Mouse (Mus musculus) liver, embryonic 13.5 days (tissue): Measurements from ENCODE around the gene Kdm2b. TPM values are rescaled to one million over a fixed set of nuclear protein-coding genes. Genes with fewer than 3 reads are reported as not detected.

Source experiments
- ATAC-seq: fragments of 200-750 bp; cut with Nextera tagmentation; 2 replicates; pipeline ENCODE4 v1.8.0; 2017; ENCODE audit warnings: low read depth, mild to moderate bottlenecking, moderate number of reproducible peaks, moderate library complexity
- DNase-seq: peaks from one replicate; pipeline ENCODE4 v3.0.0; 2022
- H3K27ac ChIP-seq: fragments of 300-500 bp; sonication (generic); 2 replicates; pipeline ENCODE4 v1.5.1; 2015; ENCODE audit warnings: moderate library complexity, mild to moderate bottlenecking, inconsistent platforms
- H3K27me3 ChIP-seq: fragments of 300-500 bp; sonication (generic); 2 replicates; pipeline ENCODE4 v1.6.1; 2015; ENCODE audit warnings: mild to moderate bottlenecking, inconsistent platforms
- H3K36me3 ChIP-seq: fragments of 300-500 bp; sonication (generic); 2 replicates; pipeline ENCODE4 v1.6.1; 2015; ENCODE audit warnings: mild to moderate bottlenecking, inconsistent platforms
- H3K4me1 ChIP-seq: fragments of 300-500 bp; sonication (generic); replicated peaks from 2 replicates; pipeline ENCODE4 v1.6.1; 2015; ENCODE audit warnings: inconsistent platforms
- H3K4me2 ChIP-seq: fragments of 300-500 bp; sonication (generic); 2 replicates; pipeline ENCODE4 v1.6.1; 2015; ENCODE audit warnings: inconsistent platforms, mild to moderate bottlenecking, moderate library complexity
- H3K4me3 ChIP-seq: fragments of 300-500 bp; sonication (generic); replicated peaks from 2 replicates; pipeline ENCODE4 v1.5.1; 2015; ENCODE audit warnings: mild to moderate bottlenecking, inconsistent platforms
- H3K9ac ChIP-seq: fragments of 300-500 bp; sonication (generic); 2 replicates; pipeline ENCODE4 v1.6.1; 2015; ENCODE audit warnings: mild to moderate bottlenecking, inconsistent platforms
- H3K9me3 ChIP-seq: fragments of 300-500 bp; sonication (generic); replicated peaks from 2 replicates; pipeline ENCODE4 v1.6.1; 2016; ENCODE audit warnings: inconsistent platforms
- WGBS: fragments of 180-500 bp; shearing (Covaris S2); methylation state at CpG from one replicate; pipeline ENCODE4 v1.1.7; 2015; ENCODE audit not compliant: insufficient replicate concordance; 5-methylcytosine and 5-hydroxymethylcytosine counted together
- polyA plus RNA-seq: library from polyadenylated mRNA; unstranded; fragments of >200 nt; fragmentation: Nextera tagmentation; extraction: Ambion mirVana; gene quantifications from 2 replicates; pipeline ENCODE4 v1.2.1, GENCODE M21; 2015

The Kdm2b gene
- polyA plus RNA-seq, 1 experiment from 2014 or later = 21.3 TPM

GRCm38 (mm10) chr5:122887926-122888611 is 101.6 kb downstream of the Kdm2b start:
- Histone ChIP-seq H3K36me3 (peaks cover 10% of the 10 kb centered on the region; the same call in 1 of the 2 replicates), H3K27me3 (no peaks in the 10 kb centered on the region), H3K9me3 (no peaks in the 10 kb centered on the region), H3K9ac (no peak overlapping the region), H3K4me1 (peaks cover 32% of the 10 kb centered on the region), H3K27ac (no peak overlapping the region), H3K4me2 (no peak overlapping the region), H3K4me3 (no peak overlapping the region)
- DNase-seq (no peak), ATAC-seq (no peak)
- WGBS = 71% methylated on average over 8 of the region's 8 CpGs

GRCm38 (mm10) chr5:122887033-122887432 is 102.6 kb downstream of the Kdm2b start:
- no peak for ATAC-seq

GRCm38 (mm10) chr5:122884594-122885348 is 104.9 kb downstream of the Kdm2b start:
- WGBS = 68% methylated on average over 7 of the region's 7 CpGs
- no peak overlapping the region for H3K9ac ChIP-seq
- H3K36me3 ChIP-seq = peaks cover 37% of the 10 kb centered on the region
- H3K27me3 ChIP-seq = no peaks in the 10 kb centered on the region
- DNase-seq = no peak
- H3K27ac ChIP-seq = no peak overlapping the region
- H3K9me3 ChIP-seq = no peaks in the 10 kb centered on the region
- H3K4me2 ChIP-seq = no peak overlapping the region
- peaks cover 19% of the 10 kb centered on the region for H3K4me1 ChIP-seq
- ATAC-seq = no peak
- H3K4me3 ChIP-seq = no peak overlapping the region

More at GRCm38 (mm10) chr5:122887033-122887432, 102.6 kb downstream of the Kdm2b start:
- no peak for DNase-seq
- H3K4me1 ChIP-seq = peaks cover 29% of the 10 kb centered on the region
- peaks cover 19% of the 10 kb centered on the region; the same call in 1 of the 2 replicates for H3K36me3 ChIP-seq
- no peak overlapping the region for H3K4me2 ChIP-seq
- H3K9ac ChIP-seq = no peak overlapping the region
- H3K9me3 ChIP-seq = no peaks in the 10 kb centered on the region
- H3K27me3 ChIP-seq = no peaks in the 10 kb centered on the region
- no peak overlapping the region for H3K27ac ChIP-seq
- no peak overlapping the region for H3K4me3 ChIP-seq
- WGBS = 85% methylated on average over 9 of the region's 9 CpGs

- ATAC-seq = no peak
- 37% methylated on average over 2 of the region's 2 CpGs for WGBS
These were observed 105.9 kb downstream of the Kdm2b start for GRCm38 (mm10) chr5:122883652-122884235.

GRCm38 (mm10) chr5:122883237-122883636 is 106.4 kb downstream of the Kdm2b start:
- Histone ChIP-seq H3K27ac (no peak overlapping the region), H3K9me3 (no peaks in the 10 kb centered on the region), H3K4me3 (no peak overlapping the region), H3K9ac (no peak overlapping the region), H3K27me3 (no peaks in the 10 kb centered on the region), H3K4me2 (no peak overlapping the region), H3K36me3 (peaks cover 49% of the 10 kb centered on the region), H3K4me1 (peaks cover 15% of the 10 kb centered on the region)
- DNase-seq (no peak), ATAC-seq (no peak)
- WGBS = 71% methylated on average over 9 of the region's 9 CpGs

More at GRCm38 (mm10) chr5:122883652-122884235, 105.9 kb downstream of the Kdm2b start:
- Histone ChIP-seq H3K4me2 (no peak overlapping the region), H3K4me1 (peaks cover 19% of the 10 kb centered on the region), H3K9ac (no peak overlapping the region), H3K36me3 (peaks cover 48% of the 10 kb centered on the region), H3K9me3 (no peaks in the 10 kb centered on the region), H3K4me3 (no peak overlapping the region), H3K27me3 (no peaks in the 10 kb centered on the region), H3K27ac (no peak overlapping the region)
- DNase-seq = no peak

- Histone ChIP-seq H3K27me3 (no peaks in the 10 kb centered on the region), H3K9ac (no peak overlapping the region), H3K36me3 (peaks cover 49% of the 10 kb centered on the region), H3K4me3 (no peak overlapping the region), H3K27ac (no peak overlapping the region), H3K4me1 (peaks cover 10% of the 10 kb centered on the region), H3K4me2 (no peak overlapping the region), H3K9me3 (no peaks in the 10 kb centered on the region)
- ATAC-seq (no peak), DNase-seq (no peak)
- WGBS = 80% methylated on average over 18 of the region's 18 CpGs
These were observed 107.2 kb downstream of the Kdm2b start for GRCm38 (mm10) chr5:122882256-122883050.

- H3K27ac ChIP-seq = no peak overlapping the region
- no peak overlapping the region for H3K4me3 ChIP-seq
- H3K36me3 ChIP-seq = peaks cover 56% of the 10 kb centered on the region
- DNase-seq (peak; percentile 42), ATAC-seq (peak; percentile 34; the same call in 1 of the 2 replicates)
- no peak overlapping the region for H3K4me2 ChIP-seq
- no peaks in the 10 kb centered on the region for H3K9me3 ChIP-seq
- no peak overlapping the region for H3K9ac ChIP-seq
- 57% methylated on average over 5 of the region's 5 CpGs for WGBS
- H3K4me1 ChIP-seq = peaks cover 10% of the 10 kb centered on the region
- H3K27me3 ChIP-seq = no peaks in the 10 kb centered on the region
These were observed 108.3 kb downstream of the Kdm2b start for GRCm38 (mm10) chr5:122881313-122881712.

GRCm38 (mm10) chr5:122880241-122880980 is 109.2 kb downstream of the Kdm2b start:
- Histone ChIP-seq H3K27ac (no peak overlapping the region), H3K4me2 (no peak overlapping the region), H3K4me1 (peaks cover 1% of the 10 kb centered on the region), H3K27me3 (no peaks in the 10 kb centered on the region), H3K4me3 (no peak overlapping the region), H3K9me3 (no peaks in the 10 kb centered on the region), H3K36me3 (peaks cover 56% of the 10 kb centered on the region), H3K9ac (no peak overlapping the region)
- no peak for DNase-seq
- 0 out of 2 replicates have a peak, but pooled peaks have one; percentile 30 for ATAC-seq
- WGBS = 93% methylated on average over 37 of the region's 37 CpGs

GRCm38 (mm10) chr5:122876671-122877070 is 113.0 kb downstream of the Kdm2b start:
- H3K36me3 ChIP-seq = peaks cover 59% of the 10 kb centered on the region
- no peak overlapping the region for H3K4me3 ChIP-seq
- H3K27me3 ChIP-seq = no peaks in the 10 kb centered on the region
- H3K9ac ChIP-seq = no peak overlapping the region
- no peak for DNase-seq
- WGBS = 73% methylated on average over 3 of the region's 3 CpGs
- no peak for ATAC-seq
- no peak overlapping the region for H3K27ac ChIP-seq
- H3K4me1 ChIP-seq = no peaks in the 10 kb centered on the region
- no peaks in the 10 kb centered on the region for H3K9me3 ChIP-seq
- H3K4me2 ChIP-seq = no peak overlapping the region

GRCm38 (mm10) chr5:122874359-122874758 is 115.3 kb downstream of the Kdm2b start:
- Histone ChIP-seq H3K4me2 (no peak overlapping the region), H3K27me3 (no peaks in the 10 kb centered on the region), H3K36me3 (peaks cover 49% of the 10 kb centered on the region), H3K4me3 (no peak overlapping the region), H3K27ac (no peak overlapping the region), H3K4me1 (no peaks in the 10 kb centered on the region), H3K9ac (no peak overlapping the region), H3K9me3 (no peaks in the 10 kb centered on the region)
- WGBS = 65% methylated on average over 3 of the region's 3 CpGs
- DNase-seq (no peak), ATAC-seq (no peak)
